Mouse (Mus musculus) kidney, adult 2 months (tissue): Measurements from ENCODE around the gene Oas1d.

ENCODE experiments used
- CTCF ChIP-seq: fragments of 200-500 bp; conservative IDR thresholded peaks from 2 replicates; pipeline ENCODE4 v1.5.1; 2011; ENCODE audit warnings: low read depth, mild to moderate bottlenecking, control low read depth, low read length, moderate library complexity, mixed read lengths; ENCODE audit not compliant: insufficient read depth, insufficient read length
- POLR2A ChIP-seq: fragments of 200-500 bp; IDR thresholded peaks from one replicate; pipeline ENCODE4 v1.6.1; 2011; ENCODE audit warnings: low read depth, low read length, control low read depth

GRCm38 (mm10) chr5:120966156-120966555 is 51.8 kb downstream of the Oas1d start:
- no peak for TF ChIP-seq POLR2A
- TF ChIP-seq CTCF: no peak
